Mouse (Mus musculus): ENCODE results near the gene Rhoq. TPM values are rescaled to one million over a fixed set of nuclear protein-coding genes. Genes with fewer than 3 reads are reported as not detected.

Gene Rhoq
- polyA plus RNA-seq, 1 experiment = 50.2 TPM

GRCm38 (mm10) chr17:86961301-86961841, 1.5 kb upstream of the Rhoq start:
- TF ChIP-seq POLR2A (IDR thresholded peaks at IDR 0.05; ENCODE audit: borderline replicate concordance, low read depth, low read length) (no peak), CTCF (IDR thresholded peaks at IDR 0.05; ENCODE audit: low read depth, low read length) (no peak)
- H3K4me3 ChIP-seq (ENCODE audit: insufficient read depth, low read length) = peak overlapping the region; percentile 96
- peak overlapping the region; percentile 82 for H3K27ac ChIP-seq (ENCODE audit: insufficient read depth, low read depth, low read length)
- H3K4me1 ChIP-seq (ENCODE audit: control insufficient read depth, insufficient read depth, low read length) = peaks cover 20% of the 10 kb centered on the region

GRCm38 (mm10) chr17:86962297-86962893, 487 bp upstream of the Rhoq start:
- TF ChIP-seq POLR2A (IDR thresholded peaks at IDR 0.05; ENCODE audit: borderline replicate concordance, low read depth, low read length) (no peak), CTCF (IDR thresholded peaks at IDR 0.05; ENCODE audit: low read depth, low read length) (peak; percentile 25; the same call in 1 of the 2 replicates)
- H3K4me3 ChIP-seq (ENCODE audit: insufficient read depth, low read length) = peak overlapping the region; percentile 96
- H3K4me1 ChIP-seq (ENCODE audit: control insufficient read depth, insufficient read depth, low read length) = peaks cover 27% of the 10 kb centered on the region
- H3K27ac ChIP-seq (ENCODE audit: insufficient read depth, low read depth, low read length) = peak overlapping the region; percentile 82

- TF ChIP-seq CTCF (IDR thresholded peaks at IDR 0.05; ENCODE audit: low read depth, low read length) (no peak), POLR2A (IDR thresholded peaks at IDR 0.05; ENCODE audit: borderline replicate concordance, low read depth, low read length) (no peak)
- Histone ChIP-seq H3K4me1 (ENCODE audit: control insufficient read depth, insufficient read depth, low read length) (peaks cover 37% of the 10 kb centered on the region), H3K4me3 (ENCODE audit: insufficient read depth, low read length) (peak overlapping the region; percentile 96), H3K27ac (ENCODE audit: insufficient read depth, low read depth, low read length) (peak overlapping the region; percentile 62)
Observed at GRCm38 (mm10) chr17:86963586-86963902, 662 bp downstream of the Rhoq start.

GRCm38 (mm10) chr17:86964041-86964440, 1.2 kb downstream of the Rhoq start:
- no peak for TF ChIP-seq POLR2A (IDR thresholded peaks at IDR 0.05; ENCODE audit: borderline replicate concordance, low read depth, low read length)
- TF ChIP-seq CTCF (IDR thresholded peaks at IDR 0.05; ENCODE audit: low read depth, low read length) = no peak
- Histone ChIP-seq H3K4me1 (ENCODE audit: control insufficient read depth, insufficient read depth, low read length) (peaks cover 42% of the 10 kb centered on the region), H3K4me3 (ENCODE audit: insufficient read depth, low read length) (peak overlapping the region; percentile 96), H3K27ac (ENCODE audit: insufficient read depth, low read depth, low read length) (peak overlapping the region; percentile 72)

- Histone ChIP-seq H3K27ac (ENCODE audit: insufficient read depth, low read depth, low read length) (peak overlapping the region; percentile 72), H3K4me3 (ENCODE audit: insufficient read depth, low read length) (peak overlapping the region; percentile 96), H3K4me1 (ENCODE audit: control insufficient read depth, insufficient read depth, low read length) (peaks cover 47% of the 10 kb centered on the region)
- TF ChIP-seq CTCF (IDR thresholded peaks at IDR 0.05; ENCODE audit: low read depth, low read length) (no peak), POLR2A (IDR thresholded peaks at IDR 0.05; ENCODE audit: borderline replicate concordance, low read depth, low read length) (no peak)
Observed at GRCm38 (mm10) chr17:86964502-86964901, 1.6 kb downstream of the Rhoq start.

GRCm38 (mm10) chr17:86965121-86965520, 2.2 kb downstream of the Rhoq start:
- TF ChIP-seq CTCF (IDR thresholded peaks at IDR 0.05; ENCODE audit: low read depth, low read length) (no peak), POLR2A (IDR thresholded peaks at IDR 0.05; ENCODE audit: borderline replicate concordance, low read depth, low read length) (no peak)
- Histone ChIP-seq H3K4me1 (ENCODE audit: control insufficient read depth, insufficient read depth, low read length) (peaks cover 53% of the 10 kb centered on the region), H3K27ac (ENCODE audit: insufficient read depth, low read depth, low read length) (peak overlapping the region; percentile 32), H3K4me3 (ENCODE audit: insufficient read depth, low read length) (peak overlapping the region; percentile 96)

- TF ChIP-seq CTCF (IDR thresholded peaks at IDR 0.05; ENCODE audit: low read depth, low read length) (no peak), POLR2A (IDR thresholded peaks at IDR 0.05; ENCODE audit: borderline replicate concordance, low read depth, low read length) (no peak)
- Histone ChIP-seq H3K27ac (ENCODE audit: insufficient read depth, low read depth, low read length) (no peak overlapping the region), H3K4me1 (ENCODE audit: control insufficient read depth, insufficient read depth, low read length) (peaks cover 58% of the 10 kb centered on the region), H3K4me3 (ENCODE audit: insufficient read depth, low read length) (no peak overlapping the region)
Observed at GRCm38 (mm10) chr17:86966040-86966439, 3.2 kb downstream of the Rhoq start.

- H3K4me1 ChIP-seq (ENCODE audit: control insufficient read depth, insufficient read depth, low read length) = peaks cover 62% of the 10 kb centered on the region
- H3K4me3 ChIP-seq (ENCODE audit: insufficient read depth, low read length) = no peak overlapping the region
- TF ChIP-seq POLR2A (IDR thresholded peaks at IDR 0.05; ENCODE audit: borderline replicate concordance, low read depth, low read length) = no peak
- TF ChIP-seq CTCF (IDR thresholded peaks at IDR 0.05; ENCODE audit: low read depth, low read length) = no peak
- H3K27ac ChIP-seq (ENCODE audit: insufficient read depth, low read depth, low read length) = peak overlapping the region; percentile 21; the same call in 1 of the 2 replicates
Observed at GRCm38 (mm10) chr17:86967048-86967447, 4.2 kb downstream of the Rhoq start.

GRCm38 (mm10) chr17:86967536-86968525, 4.9 kb downstream of the Rhoq start:
- no peak for TF ChIP-seq POLR2A (IDR thresholded peaks at IDR 0.05; ENCODE audit: borderline replicate concordance, low read depth, low read length)
- Histone ChIP-seq H3K4me1 (ENCODE audit: control insufficient read depth, insufficient read depth, low read length) (peaks cover 69% of the 10 kb centered on the region), H3K4me3 (ENCODE audit: insufficient read depth, low read length) (no peak overlapping the region), H3K27ac (ENCODE audit: insufficient read depth, low read depth, low read length) (peak overlapping the region; percentile 21; the same call in 1 of the 2 replicates)
